Mouse (Mus musculus): ENCODE results near the gene Cox14.

Gene Cox14

GRCm38 (mm10) chr15:99708176-99708575 is 17.2 kb upstream of the Cox14 start:
- DNase-seq (ENCODE audit: low spot score in 2 of 2): no peak

- DNase-seq (ENCODE audit: low spot score in 2 of 2): no peak
These were observed 14.9 kb upstream of the Cox14 start for GRCm38 (mm10) chr15:99710221-99711190.

GRCm38 (mm10) chr15:99711491-99711890 is 13.9 kb upstream of the Cox14 start:
- DNase-seq (ENCODE audit: low spot score in 2 of 2): no peak

- DNase-seq (ENCODE audit: low spot score in 2 of 2): no peak
These were observed 12.5 kb upstream of the Cox14 start for GRCm38 (mm10) chr15:99712666-99713559.

- DNase-seq (ENCODE audit: low spot score in 2 of 2): no peak
These were observed 11.8 kb upstream of the Cox14 start for GRCm38 (mm10) chr15:99713569-99713968.

GRCm38 (mm10) chr15:99714206-99714605 is 11.2 kb upstream of the Cox14 start:
- DNase-seq (ENCODE audit: low spot score in 2 of 2): no peak

- peak; percentile 53 to 70 for DNase-seq (ENCODE audit: low spot score in 2 of 2)
These were observed 10.6 kb upstream of the Cox14 start for GRCm38 (mm10) chr15:99714858-99715257.

GRCm38 (mm10) chr15:99715361-99715865 is 10.0 kb upstream of the Cox14 start:
- no peak for DNase-seq (ENCODE audit: low spot score in 2 of 2)

GRCm38 (mm10) chr15:99715982-99716746 is 9.3 kb upstream of the Cox14 start:
- no peak for DNase-seq (ENCODE audit: low spot score in 2 of 2)

- DNase-seq (ENCODE audit: low spot score in 2 of 2): no peak
These were observed 8.6 kb upstream of the Cox14 start for GRCm38 (mm10) chr15:99716814-99717213.

GRCm38 (mm10) chr15:99717386-99718334 is 7.8 kb upstream of the Cox14 start, which contains the start of gene Gpd1:
Gpd1 (plus strand) TSS chr15:99717515.
- no peak for DNase-seq (ENCODE audit: low spot score in 2 of 2)

- DNase-seq (ENCODE audit: low spot score in 2 of 2): no peak
These were observed 6.9 kb upstream of the Cox14 start for GRCm38 (mm10) chr15:99718461-99719021.

GRCm38 (mm10) chr15:99719865-99720264 is 5.6 kb upstream of the Cox14 start:
- DNase-seq (ENCODE audit: low spot score in 2 of 2): no peak

GRCm38 (mm10) chr15:99721921-99722743 is 3.3 kb upstream of the Cox14 start:
- no peak for DNase-seq (ENCODE audit: low spot score in 2 of 2)

GRCm38 (mm10) chr15:99723120-99723514 is 2.3 kb upstream of the Cox14 start:
- no peak for DNase-seq (ENCODE audit: low spot score in 2 of 2)

- peak in 1 of 2 experiments; percentile 59 for DNase-seq (ENCODE audit: low spot score in 2 of 2)
These were observed 1.7 kb upstream of the Cox14 start for GRCm38 (mm10) chr15:99723515-99724291.

- DNase-seq (ENCODE audit: low spot score in 2 of 2): peak; percentile 67 to 73
These were observed 961 bp upstream of the Cox14 start for GRCm38 (mm10) chr15:99724292-99725021.
